Mouse (Mus musculus) left cerebral cortex, postnatal 36 days (tissue): Measurements from ENCODE around the gene Efcab11. TPM values are rescaled to one million over a fixed set of nuclear protein-coding genes. Genes with fewer than 3 reads are reported as not detected.

ENCODE experiments used
- DNase-seq, 2 experiments: peaks; one replicate each; pipeline ENCODE4 v3.0.0; 2021 to 2022; ENCODE audit warnings: low spot score in 2 of 2, mixed read lengths in 1 of 2
- intact Hi-C: fragments of 180-260 bp; cut with DNase I; formaldehyde crosslinking; loops from one replicate; pipeline ENCODE4 v1.15.1; 2025
- total RNA-seq, 2 experiments: library from RNA; stranded (reverse); gene quantifications; 2 replicates each; pipeline ENCODE4 v1.2.3; 2021

Efcab11 gene
- total RNA-seq, 2 experiments from 2014 or later, result 0.32 to 0.41 TPM

DNA sequence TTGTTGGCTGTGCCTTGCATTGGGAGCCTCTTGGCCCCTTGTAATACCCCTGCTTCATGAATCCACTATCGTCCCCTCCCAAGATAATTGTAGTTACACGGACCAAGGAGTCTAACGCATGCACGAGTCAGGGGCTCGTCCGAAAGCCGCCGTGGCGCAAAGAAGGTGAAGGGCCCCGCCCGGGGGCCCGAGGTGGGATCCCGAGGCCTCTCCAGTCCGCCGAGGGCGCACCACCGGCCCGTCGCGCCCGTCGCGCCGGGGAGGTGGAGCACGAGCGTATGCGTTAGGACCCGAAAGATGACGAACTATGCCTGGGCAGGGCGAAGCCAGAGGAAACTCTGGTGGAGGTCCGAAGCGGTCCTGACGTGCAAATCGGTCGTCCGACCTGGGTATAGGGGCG is 239.3 kb downstream of the Efcab11 start:
- intact Hi-C loops, result loop anchor here (5.0 kb wide), 1 partner anchor 192 kb away; no protein-coding TSS in a partner anchor
- no peak for DNase-seq

Other genes starting within 250 kb of the Efcab11 start
- 10 to 100 TPM; 19.5 to 29.9 TPM for gene Tdp1, start 78 bp upstream of the Efcab11 start, total RNA-seq
- gene Kcnk13, start 80.1 kb upstream of the Efcab11 start, total RNA-seq, result 1 to 10 TPM; 7.5 to 8.2 TPM
- 100 to 1,000 TPM; 188 to 203 TPM for gene Psmc1, start 225.7 kb upstream of the Efcab11 start, total RNA-seq